Mouse (Mus musculus) intestine, embryonic 14.5 days (tissue): ENCODE results near the gene Soga1. TPM values are rescaled to one million over a fixed set of nuclear protein-coding genes. Genes with fewer than 3 reads are reported as not detected.

ENCODE experiments used
- ATAC-seq: fragments of 200-750 bp; cut with Nextera tagmentation; replicated peaks from 2 replicates; pipeline ENCODE4 v1.8.0; 2017; ENCODE audit warnings: low read depth, moderate number of reproducible peaks, moderate TSS enrichment, moderate library complexity; ENCODE audit not compliant: low FRiP score, low TSS enrichment
- DNase-seq: peaks from one replicate; pipeline ENCODE4 v3.0.0-alpha.2; 2018; ENCODE audit warnings: low spot score
- H3K27ac ChIP-seq: fragments of 300-500 bp; sonication (generic); 2 replicates; pipeline ENCODE4 v1.5.1; 2014; ENCODE audit warnings: low read depth, mild to moderate bottlenecking, control low read depth
- H3K27me3 ChIP-seq: fragments of 300-500 bp; sonication (generic); replicated peaks from 2 replicates; pipeline ENCODE4 v1.6.1; 2014; ENCODE audit warnings: low read length, control low read depth; ENCODE audit not compliant: control insufficient read depth, insufficient read depth
- H3K36me3 ChIP-seq: fragments of 300-500 bp; sonication (generic); 2 replicates; pipeline ENCODE4 v1.6.1; 2014; ENCODE audit warnings: low read length, control low read depth; ENCODE audit not compliant: control insufficient read depth, insufficient read depth
- H3K4me1 ChIP-seq: fragments of 300-500 bp; sonication (generic); replicated peaks from 2 replicates; pipeline ENCODE4 v1.6.1; 2014; ENCODE audit warnings: low read length, control low read depth, mixed read lengths; ENCODE audit not compliant: control insufficient read depth, insufficient read depth
- H3K4me2 ChIP-seq: fragments of 300-500 bp; sonication (generic); 2 replicates; pipeline ENCODE4 v1.6.1; 2014; ENCODE audit warnings: low read length
- H3K4me3 ChIP-seq: fragments of 300-500 bp; sonication (generic); 2 replicates; pipeline ENCODE4 v1.5.1; 2014; ENCODE audit warnings: low read depth, low read length, control low read depth, mixed read lengths
- H3K9ac ChIP-seq: fragments of 300-500 bp; sonication (generic); 2 replicates; pipeline ENCODE4 v1.6.1; 2014; ENCODE audit warnings: mild to moderate bottlenecking, low read length
- H3K9me3 ChIP-seq: fragments of 300-500 bp; sonication (generic); 2 replicates; pipeline ENCODE4 v1.6.1; 2016; ENCODE audit warnings: low read length, control low read depth; ENCODE audit not compliant: control insufficient read depth
- WGBS: fragments of 180-500 bp; shearing (Covaris S2); extraction: QIAGEN DNeasy Blood & Tissue Kit; methylation state at CpG from one replicate; pipeline ENCODE4 v1.1.7; 2014; 5-methylcytosine and 5-hydroxymethylcytosine counted together
- polyA plus RNA-seq: library from polyadenylated mRNA; unstranded; fragments of >200 nt; fragmentation: Nextera tagmentation; extraction: Ambion mirVana; gene quantifications from 2 replicates; pipeline ENCODE4 v1.2.1, GENCODE M21; 2014

The Soga1 gene
- polyA plus RNA-seq, 1 experiment from 2014 or later: 4.7 TPM

DNA sequence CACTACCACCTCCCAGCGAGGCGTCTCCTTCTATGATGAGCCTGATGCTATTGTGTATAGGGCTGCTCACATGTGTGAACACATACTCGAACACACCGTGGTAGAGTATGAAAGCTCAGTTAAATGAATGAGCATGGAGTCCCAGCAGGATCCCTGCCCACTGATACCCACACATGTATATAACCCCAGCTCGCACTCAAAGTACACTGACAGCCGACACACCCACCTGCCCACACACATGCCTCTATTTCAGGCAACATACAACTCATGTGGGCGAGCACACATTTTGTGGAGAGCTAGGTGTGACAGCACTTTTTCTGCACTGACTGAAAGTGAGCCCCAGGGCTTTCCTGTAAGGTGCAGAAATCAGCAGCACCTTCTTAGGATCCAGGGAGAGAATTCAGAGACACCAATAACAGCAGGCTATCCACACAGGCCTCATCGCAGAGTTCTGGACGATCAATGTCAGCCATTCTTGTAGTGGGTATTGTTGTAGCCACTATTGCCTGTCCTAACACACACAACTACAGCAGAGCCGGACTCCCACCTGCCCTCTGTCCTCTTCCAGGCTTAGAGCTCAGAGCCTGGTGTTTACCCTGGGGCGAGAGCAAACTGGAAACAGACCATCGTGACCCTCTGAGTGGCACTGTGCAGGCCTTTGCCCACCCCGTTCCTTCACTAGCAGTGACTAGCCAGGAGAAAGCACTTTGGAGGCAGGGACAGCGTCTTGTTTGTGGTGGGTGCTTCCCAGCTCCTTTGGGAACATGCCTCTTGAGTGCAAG, 8.7 kb upstream of the Soga1 start:
- no peaks in the 10 kb centered on the region for H3K36me3 ChIP-seq

DNA sequence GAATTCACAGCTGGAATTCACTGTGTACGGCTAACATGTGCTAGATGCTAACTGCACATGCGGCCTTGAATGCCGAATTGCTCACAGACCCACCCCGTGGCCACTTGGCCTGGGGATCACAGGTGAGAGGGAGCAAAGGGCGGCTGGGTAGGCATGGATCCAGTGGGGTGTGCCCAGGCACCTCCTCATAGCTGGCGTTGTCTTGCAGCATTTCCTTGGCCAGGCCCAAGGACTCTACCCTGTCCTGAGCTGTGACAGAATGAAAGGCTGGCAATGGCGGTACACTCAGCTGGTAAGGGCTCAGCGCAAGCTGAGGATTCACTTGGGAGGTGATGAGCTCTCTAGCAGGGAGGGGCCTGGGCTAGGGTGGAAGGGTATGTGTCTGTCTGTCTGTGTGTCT, 7.7 kb upstream of the Soga1 start, which contains the start of gene Tldc2:
Gene Tldc2, plus strand, starts transcription at position 260 of the 400 bp plus-strand sequence.
- no peak for ATAC-seq
- WGBS: 85% methylated on average over 8 of the region's 8 CpGs

More for the DNA sequence above, 8.7 kb upstream of the Soga1 start:
- Histone ChIP-seq H3K27ac (no peak overlapping the region), H3K27me3 (no peaks in the 10 kb centered on the region), H3K4me1 (peaks cover 5% of the 10 kb centered on the region; the same call in 1 of the 2 replicates), H3K4me2 (no peak overlapping the region), H3K9ac (no peak overlapping the region), H3K9me3 (no peaks in the 10 kb centered on the region), H3K4me3 (no peak overlapping the region)
- no peak for DNase-seq
- WGBS: 74% methylated on average over 14 of the region's 14 CpGs
- ATAC-seq: no peak

DNA sequence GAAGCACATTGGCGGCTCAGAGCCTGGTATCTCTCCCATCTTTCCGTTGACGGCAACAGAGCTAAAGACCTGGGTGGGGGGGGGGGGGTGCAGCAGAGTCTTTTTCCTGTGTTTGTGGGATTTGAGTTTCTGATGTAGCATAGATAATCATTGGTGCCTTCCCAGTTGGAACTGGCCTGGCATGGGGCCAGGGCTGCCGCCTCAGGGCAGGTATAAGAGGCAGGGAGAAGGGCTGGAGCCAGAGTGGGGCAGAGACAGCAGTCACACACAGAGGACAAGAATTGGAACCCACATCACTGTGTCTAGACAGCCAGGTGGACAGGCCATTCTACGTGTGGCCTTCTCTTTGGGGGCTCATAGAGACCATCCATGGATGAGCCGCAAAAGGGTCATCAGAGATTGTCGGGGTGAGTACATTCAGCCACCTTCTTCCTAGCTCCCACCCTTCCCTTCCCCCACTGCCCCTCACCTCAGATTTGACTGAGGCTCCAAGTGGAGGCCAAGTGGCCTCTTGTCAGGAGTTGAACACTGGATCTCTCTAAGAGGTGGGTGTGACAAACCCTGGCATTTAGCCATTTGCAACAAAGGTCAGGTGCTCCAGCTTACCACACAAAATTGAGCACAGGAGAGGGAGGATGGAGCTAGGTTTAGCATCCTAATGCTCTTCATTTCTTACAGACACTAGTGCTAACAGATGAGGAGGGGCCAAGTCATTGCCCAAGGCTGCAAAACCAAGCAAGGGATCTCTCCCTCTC, 6.0 kb upstream of the Soga1 start:
- Histone ChIP-seq H3K27me3 (no peaks in the 10 kb centered on the region), H3K27ac (no peak overlapping the region), H3K4me2 (no peak overlapping the region), H3K9ac (no peak overlapping the region), H3K9me3 (no peaks in the 10 kb centered on the region), H3K4me3 (no peak overlapping the region), H3K36me3 (no peaks in the 10 kb centered on the region), H3K4me1 (peaks cover under 1% of the 10 kb centered on the region; the same call in 1 of the 2 replicates)
- 88% methylated on average over 7 of the region's 7 CpGs for WGBS
- ATAC-seq (no peak), DNase-seq (no peak)

More for the DNA sequence above, 7.7 kb upstream of the Soga1 start, which contains the start of gene Tldc2:
- no peak within 1 kb of the TSS for H3K27ac ChIP-seq
- no peak within 1 kb of the TSS for H3K9ac ChIP-seq
- no peaks in the 10 kb centered on the region for H3K36me3 ChIP-seq
- no peak within 1 kb of the TSS for H3K4me2 ChIP-seq
- no peak for DNase-seq
- H3K4me3 ChIP-seq: no peak within 1 kb of the TSS
- H3K27me3 ChIP-seq: no peaks in the 10 kb centered on the region
- H3K9me3 ChIP-seq: no peaks in the 10 kb centered on the region
- H3K4me1 ChIP-seq: no peaks in the 10 kb centered on the region; the same call in 1 of the 2 replicates

DNA sequence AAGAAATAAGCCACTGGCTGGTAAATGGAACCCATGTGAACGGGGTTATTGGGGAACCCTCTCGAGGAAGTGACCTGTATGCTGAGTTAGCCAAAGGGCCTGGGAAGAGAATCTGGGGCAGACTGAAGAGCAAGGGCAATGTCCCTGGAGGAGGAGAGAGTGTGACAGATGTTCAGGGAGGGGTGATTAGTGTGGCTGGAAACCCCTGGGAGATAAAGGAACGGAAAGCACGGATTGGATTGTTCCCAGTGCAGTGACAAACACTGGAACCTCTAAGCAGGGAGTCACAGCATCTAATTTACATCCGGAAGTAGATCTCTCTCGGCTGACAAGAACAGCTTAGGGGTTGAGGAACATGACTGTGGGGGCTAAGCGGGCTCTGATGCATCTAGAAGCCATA, 2.9 kb upstream of the Soga1 start:
- ATAC-seq: no peak
- 43% methylated on average over 7 of the region's 7 CpGs for WGBS
- no peaks in the 10 kb centered on the region for H3K9me3 ChIP-seq
- DNase-seq: no peak
- no peaks in the 10 kb centered on the region for H3K36me3 ChIP-seq
- no peak overlapping the region for H3K4me2 ChIP-seq
- H3K4me1 ChIP-seq: peaks cover 10% of the 10 kb centered on the region
- H3K9ac ChIP-seq: no peak overlapping the region
- no peak overlapping the region for H3K27ac ChIP-seq
- no peaks in the 10 kb centered on the region for H3K27me3 ChIP-seq
- H3K4me3 ChIP-seq: no peak overlapping the region

DNA sequence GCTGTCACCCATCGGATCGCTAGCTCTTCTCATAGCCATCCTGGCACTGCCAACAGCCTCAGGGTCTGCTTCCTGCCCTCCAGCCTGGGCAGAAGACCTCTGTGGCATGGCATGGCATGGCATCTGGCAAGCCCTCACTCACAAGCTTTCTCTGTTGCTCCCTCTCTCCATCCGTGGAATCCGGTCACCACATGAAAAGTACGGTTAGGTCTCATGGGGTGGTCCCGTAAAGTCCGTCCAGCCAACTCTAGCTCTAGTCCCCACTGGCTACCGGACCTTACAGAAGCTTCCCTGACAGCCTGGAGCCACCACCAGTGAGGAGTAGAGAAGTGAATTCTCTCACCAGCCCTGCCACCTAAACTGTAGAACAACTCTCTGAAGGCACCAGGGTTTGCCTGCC, 2.3 kb upstream of the Soga1 start:
- no peak for ATAC-seq
- H3K27ac ChIP-seq: no peak overlapping the region
- DNase-seq: no peak
- H3K4me3 ChIP-seq: no peak overlapping the region
- H3K27me3 ChIP-seq: no peaks in the 10 kb centered on the region
- H3K9me3 ChIP-seq: no peaks in the 10 kb centered on the region
- H3K4me2 ChIP-seq: no peak overlapping the region
- WGBS: 93% methylated on average over 8 of the region's 8 CpGs
- H3K4me1 ChIP-seq: peaks cover 17% of the 10 kb centered on the region
- 0 out of 2 replicates have a peak, but pooled peaks cover under 1% of the 10 kb centered on the region for H3K36me3 ChIP-seq
- no peak overlapping the region for H3K9ac ChIP-seq

DNA sequence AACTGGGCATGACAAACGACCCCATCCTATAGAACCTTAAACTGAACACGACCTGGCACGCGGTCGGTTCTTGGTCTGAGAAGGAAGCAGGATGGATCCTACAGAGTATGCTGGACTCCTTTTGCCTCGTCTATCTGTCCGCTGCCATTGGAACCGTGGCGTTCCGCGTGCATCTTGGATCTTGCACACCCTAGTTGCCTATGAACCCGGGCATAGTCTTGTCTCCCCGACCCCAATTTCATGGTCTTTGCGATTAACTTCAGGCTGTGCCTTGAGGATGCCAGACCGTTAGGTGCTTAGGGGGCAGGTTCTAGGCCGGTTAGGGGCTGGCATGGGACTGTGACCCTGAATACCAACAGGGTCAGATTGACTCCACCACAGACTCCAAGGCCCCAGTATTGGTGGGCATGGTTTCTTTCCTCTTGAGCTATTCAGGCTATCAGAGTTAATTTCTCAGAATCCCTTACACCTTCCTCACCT, 687 bp upstream of the Soga1 start:
- DNase-seq (no peak), ATAC-seq (no peak)
- Histone ChIP-seq H3K4me3 (peak overlapping the region; percentile 53), H3K27ac (peak overlapping the region; percentile 95), H3K9me3 (no peaks in the 10 kb centered on the region), H3K9ac (peak overlapping the region; percentile 94), H3K4me2 (peak overlapping the region; percentile 91), H3K4me1 (peaks cover 33% of the 10 kb centered on the region), H3K27me3 (no peaks in the 10 kb centered on the region), H3K36me3 (0 out of 2 replicates have a peak, but pooled peaks cover 6% of the 10 kb centered on the region)
- 13% methylated on average over 16 of the region's 16 CpGs for WGBS

DNA sequence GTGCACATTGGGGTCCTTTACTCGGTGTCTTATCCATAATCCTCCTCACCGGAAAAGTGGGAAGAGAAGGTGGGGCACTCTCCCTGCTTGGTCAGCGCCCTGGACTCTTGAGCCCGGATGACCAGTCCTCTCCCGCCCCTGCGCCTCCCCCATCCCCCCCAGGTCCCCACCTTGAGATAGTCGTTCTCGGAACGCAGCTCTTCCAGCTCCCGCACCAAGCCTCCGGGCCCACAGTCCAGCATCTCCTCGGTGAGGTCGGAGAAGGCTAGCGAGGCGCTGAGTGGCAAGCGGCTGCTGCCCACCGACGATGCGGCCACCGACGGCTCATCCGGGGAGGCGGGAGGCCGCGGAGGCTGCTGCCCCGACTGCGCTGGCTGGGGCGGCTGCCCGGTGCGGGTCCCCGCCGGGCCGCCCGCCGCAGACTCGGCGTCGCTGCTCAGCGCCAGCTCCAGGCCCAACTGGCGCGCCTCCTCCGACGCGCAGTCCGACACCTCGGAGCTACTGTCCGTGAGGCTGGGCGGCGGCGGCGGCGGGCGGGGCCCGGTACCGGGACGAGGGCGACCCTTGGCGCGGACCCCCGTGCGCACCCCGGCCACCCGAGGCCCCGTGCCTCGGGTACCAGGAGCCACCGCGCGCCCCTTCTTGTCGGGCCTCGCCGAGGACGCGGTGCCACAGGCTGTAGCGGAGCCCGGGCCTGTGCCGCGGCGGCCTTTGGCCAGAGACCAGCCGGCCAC, 828 bp downstream of the Soga1 start:
- DNase-seq (peak; percentile 68), ATAC-seq (peak; percentile 7)
- Histone ChIP-seq H3K4me3 (peak overlapping the region; percentile 53), H3K27ac (peak overlapping the region; percentile 95), H3K36me3 (peaks cover 7% of the 10 kb centered on the region), H3K4me2 (peak overlapping the region; percentile 91), H3K9me3 (no peaks in the 10 kb centered on the region), H3K9ac (peak overlapping the region; percentile 94), H3K27me3 (no peaks in the 10 kb centered on the region), H3K4me1 (peaks cover 47% of the 10 kb centered on the region)
- under 1% methylated on average over 68 of the region's 79 CpGs for WGBS

DNA sequence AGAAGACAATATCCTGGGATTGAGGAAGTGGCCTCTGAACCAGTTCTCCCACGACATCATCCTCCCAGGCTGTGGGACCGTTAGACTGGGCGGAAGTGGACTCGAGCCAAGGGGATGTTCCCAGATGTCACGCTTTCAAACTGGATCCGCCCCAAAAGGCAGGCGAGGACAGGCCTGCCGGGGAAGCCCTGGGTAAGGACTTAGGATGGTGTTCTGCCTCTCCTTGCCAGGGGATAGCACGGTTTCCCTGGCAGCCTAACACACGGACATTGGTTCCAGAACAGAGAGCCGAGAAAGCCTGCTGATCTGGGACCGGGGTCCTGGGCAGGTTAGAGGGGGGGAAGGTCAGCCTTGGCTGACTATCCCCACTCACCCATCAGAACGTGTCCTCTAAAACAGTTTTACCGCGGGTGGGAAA, 1.4 kb downstream of the Soga1 start:
- Histone ChIP-seq H3K4me3 (peak overlapping the region; percentile 53), H3K4me1 (peaks cover 53% of the 10 kb centered on the region), H3K36me3 (peaks cover 12% of the 10 kb centered on the region), H3K9me3 (no peaks in the 10 kb centered on the region), H3K4me2 (peak overlapping the region; percentile 91), H3K27me3 (no peaks in the 10 kb centered on the region), H3K9ac (peak overlapping the region; percentile 94), H3K27ac (peak overlapping the region; percentile 95)
- DNase-seq (peak; percentile 81), ATAC-seq (no peak)
- 2% methylated on average over 15 of the region's 15 CpGs for WGBS
